Mouse (Mus musculus): ENCODE data around the gene Fgfr2.
"Not testable (repeated sequence)": the region's sequence is repeated elsewhere in the genome, so short reads cannot be mapped to it uniquely, and the experiment has no call there.

GRCm38 (mm10) chr7:131416742-131417141, 1706.4 kb downstream of the Fgfr2 start:
- not testable (repeated sequence) for TF ChIP-seq ZC3H11A (IDR thresholded peaks at IDR 0.05; ENCODE audit: borderline replicate concordance, low read depth, low read length); ZNF384 (IDR thresholded peaks at IDR 0.05; ENCODE audit: low read depth, low read length)
